Mouse (Mus musculus): ENCODE measurements at regions not wholly inside any gene's neighbourhood (a gene's known extent, or its start where the extent isn't known, plus 50 kb on each side); places are given as distances from the start of the nearest gene placed in this dataset.

- Histone ChIP-seq H3K9me3 (no peaks in the 10 kb centered on the region), H3K4me2 (no peak overlapping the region), H3K9ac (no peak overlapping the region), H3K27me3 (no peaks in the 10 kb centered on the region), H3K4me3 (no peak overlapping the region), H3K4me1 (replicated peaks) (peaks cover 37% of the 10 kb centered on the region), H3K36me3 (no peaks in the 10 kb centered on the region), H3K27ac (replicated peaks) (no peak overlapping the region)
- WGBS: 91% methylated on average over 5 of the region's 5 CpGs
- ATAC-seq (ENCODE audit: low read depth): no peak
Measured at GRCm38 (mm10) chr13:99095006-99095405, 89.6 kb upstream of the Zfp366 start.

GRCm38 (mm10) chr13:99094221-99094620 is 90.4 kb upstream of the Zfp366 start:
- Histone ChIP-seq H3K4me3 (no peak overlapping the region), H3K9ac (no peak overlapping the region), H3K4me1 (replicated peaks) (peaks cover 29% of the 10 kb centered on the region), H3K9me3 (no peaks in the 10 kb centered on the region), H3K4me2 (no peak overlapping the region), H3K36me3 (no peaks in the 10 kb centered on the region), H3K27me3 (no peaks in the 10 kb centered on the region), H3K27ac (replicated peaks) (peak overlapping the region; percentile 81; the same call in 1 of the 2 replicates)
- WGBS: 69% methylated on average over 5 of the region's 5 CpGs
- ATAC-seq (ENCODE audit: low read depth): no peak

- peak overlapping the region; percentile 81 for H3K27ac ChIP-seq (replicated peaks)
- peaks cover 29% of the 10 kb centered on the region for H3K4me1 ChIP-seq (replicated peaks)
- H3K27me3 ChIP-seq: no peaks in the 10 kb centered on the region
- H3K4me3 ChIP-seq: no peak overlapping the region
- peak; percentile 94 for ATAC-seq (ENCODE audit: low read depth)
- H3K9ac ChIP-seq: no peak overlapping the region
- H3K4me2 ChIP-seq: peak overlapping the region; percentile 34
- WGBS: 7% methylated on average over 9 of the region's 9 CpGs
- no peaks in the 10 kb centered on the region for H3K36me3 ChIP-seq
- no peaks in the 10 kb centered on the region for H3K9me3 ChIP-seq
Measured at GRCm38 (mm10) chr13:99093269-99093668, 91.4 kb upstream of the Zfp366 start.

DNA sequence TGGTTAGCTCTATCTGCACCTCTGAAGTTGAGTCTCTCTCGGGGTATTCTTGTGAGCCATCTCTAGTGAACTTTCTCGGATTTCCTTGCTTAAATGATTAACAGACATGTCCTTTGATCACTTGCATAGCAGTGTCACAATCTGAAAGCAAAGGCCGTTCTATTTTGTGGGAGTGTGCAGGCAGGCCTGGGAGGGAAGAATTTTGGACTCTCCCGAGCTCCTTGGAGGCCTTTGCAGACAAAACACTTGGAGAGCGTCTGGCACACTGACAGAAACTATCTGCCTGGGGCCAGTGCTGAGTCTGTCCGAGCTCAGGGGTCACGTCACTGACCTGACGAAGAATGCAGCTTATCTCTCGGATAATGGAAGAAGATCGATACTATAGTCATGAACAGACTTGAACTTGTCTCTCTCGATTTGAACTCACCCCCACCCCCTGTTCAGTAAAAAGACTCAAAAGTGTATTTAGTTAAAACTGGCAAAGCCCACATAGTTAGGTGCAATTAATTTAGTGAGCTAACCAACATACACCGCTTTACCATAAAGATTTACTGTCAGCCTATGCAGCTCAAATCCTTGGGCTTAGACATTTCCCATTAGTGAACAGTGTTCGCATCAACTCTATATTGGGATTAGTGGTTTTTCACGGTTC is 92.2 kb upstream of the Zfp366 start:
- Histone ChIP-seq H3K9me3 (no peaks in the 10 kb centered on the region), H3K4me1 (replicated peaks) (peaks cover 29% of the 10 kb centered on the region), H3K27ac (replicated peaks) (peak overlapping the region; percentile 81), H3K36me3 (no peaks in the 10 kb centered on the region), H3K4me2 (no peak overlapping the region), H3K4me3 (no peak overlapping the region), H3K27me3 (no peaks in the 10 kb centered on the region), H3K9ac (no peak overlapping the region)
- ATAC-seq (ENCODE audit: low read depth): peak; percentile 44; the same call in 1 of the 2 replicates
- WGBS: 36% methylated on average over 14 of the region's 14 CpGs

- Histone ChIP-seq H3K4me3 (no peak overlapping the region), H3K27ac (replicated peaks) (peak overlapping the region; percentile 81; the same call in 1 of the 2 replicates), H3K36me3 (no peaks in the 10 kb centered on the region), H3K9me3 (no peaks in the 10 kb centered on the region), H3K4me2 (no peak overlapping the region), H3K27me3 (no peaks in the 10 kb centered on the region), H3K9ac (no peak overlapping the region), H3K4me1 (replicated peaks) (peaks cover 29% of the 10 kb centered on the region)
- 67% methylated on average over 7 of the region's 7 CpGs for WGBS
- ATAC-seq (ENCODE audit: low read depth): no peak
Measured at GRCm38 (mm10) chr13:99091562-99092278, 92.9 kb upstream of the Zfp366 start.

- H3K9ac ChIP-seq: no peak overlapping the region
- 33% methylated on average over 3 of the region's 3 CpGs for WGBS
- no peak overlapping the region for H3K4me3 ChIP-seq
- no peak for ATAC-seq (ENCODE audit: low read depth)
- H3K27ac ChIP-seq (replicated peaks): no peak overlapping the region
- H3K9me3 ChIP-seq: no peaks in the 10 kb centered on the region
- no peaks in the 10 kb centered on the region for H3K27me3 ChIP-seq
- H3K4me2 ChIP-seq: no peak overlapping the region
- H3K36me3 ChIP-seq: no peaks in the 10 kb centered on the region
- peaks cover 29% of the 10 kb centered on the region for H3K4me1 ChIP-seq (replicated peaks)
Measured at GRCm38 (mm10) chr13:99090361-99090760, 94.3 kb upstream of the Zfp366 start.

DNA sequence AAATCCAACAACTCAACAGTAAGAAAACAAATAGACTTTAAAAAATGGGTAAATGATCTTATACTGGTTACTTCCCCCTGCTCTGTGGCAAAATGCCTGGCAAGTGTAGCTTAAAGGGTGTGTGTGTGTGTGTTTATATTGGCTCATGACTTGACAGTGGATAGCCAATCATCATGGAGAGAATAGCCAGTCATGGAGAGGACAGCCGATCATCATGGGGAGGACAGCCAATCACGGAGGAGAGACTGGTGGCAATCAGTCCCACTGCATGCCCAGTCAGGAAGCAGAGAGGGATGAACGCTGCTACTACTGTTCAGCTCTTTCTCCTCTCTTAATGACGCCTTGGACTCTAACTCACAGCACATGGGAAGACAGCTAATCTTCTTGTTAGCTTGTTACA is 96.3 kb upstream of the Zfp366 start:
- Histone ChIP-seq H3K9ac (no peak overlapping the region), H3K4me3 (no peak overlapping the region), H3K4me1 (replicated peaks) (peaks cover 19% of the 10 kb centered on the region), H3K27ac (replicated peaks) (no peak overlapping the region), H3K36me3 (no peaks in the 10 kb centered on the region), H3K9me3 (no peaks in the 10 kb centered on the region), H3K27me3 (no peaks in the 10 kb centered on the region), H3K4me2 (no peak overlapping the region)
- 83% methylated on average over 4 of the region's 4 CpGs for WGBS
- ATAC-seq (ENCODE audit: low read depth): no peak

DNA sequence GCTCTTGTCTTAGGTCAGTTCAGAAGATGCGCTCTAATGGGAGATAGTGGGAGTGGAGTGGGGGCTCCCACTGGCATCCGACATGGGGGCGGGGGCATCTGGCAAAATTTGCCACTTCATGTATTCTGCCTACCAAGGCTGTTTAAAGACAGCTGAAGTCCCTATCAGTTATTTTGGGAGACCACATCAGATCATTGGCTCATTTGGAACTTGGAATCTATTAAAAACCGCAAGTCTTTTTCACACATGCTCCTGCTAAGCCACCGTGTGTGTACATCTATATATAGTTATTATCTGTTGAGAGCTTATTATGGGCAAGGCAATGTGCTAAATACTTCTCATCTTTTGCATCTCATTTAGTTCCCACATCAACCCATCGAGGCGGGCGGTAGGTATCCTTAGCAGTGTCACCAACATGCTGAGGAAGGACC is 95.0 kb upstream of the 1700024P04Rik start:
- WGBS: 94% methylated on average over 8 of the region's 8 CpGs
- Histone ChIP-seq H3K4me2 (no peak overlapping the region), H3K36me3 (no peaks in the 10 kb centered on the region), H3K4me3 (no peak overlapping the region), H3K9ac (no peak overlapping the region), H3K9me3 (no peaks in the 10 kb centered on the region), H3K27me3 (no peaks in the 10 kb centered on the region), H3K4me1 (replicated peaks) (no peaks in the 10 kb centered on the region), H3K27ac (replicated peaks) (no peak overlapping the region)
- no peak for ATAC-seq (ENCODE audit: low read depth)

DNA sequence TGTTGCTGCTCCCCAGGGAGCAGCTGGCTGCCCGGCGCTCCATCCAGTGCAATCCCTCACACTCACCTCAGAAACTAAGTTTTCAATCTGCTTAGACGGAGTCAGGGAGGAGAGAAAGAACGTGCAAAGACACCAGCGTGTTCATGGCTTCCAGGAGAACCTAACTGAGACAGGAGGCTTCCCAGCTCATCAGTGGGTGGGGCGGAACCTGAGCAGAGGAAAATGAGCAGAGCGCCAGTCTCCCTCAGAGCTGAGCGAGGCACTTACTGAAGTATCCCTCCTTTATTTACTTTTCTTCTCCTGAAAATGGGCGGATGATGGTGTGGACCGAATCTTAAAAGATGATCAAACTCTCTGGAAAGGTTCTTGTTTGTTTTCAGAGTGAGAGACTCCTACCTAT is 94.3 kb upstream of the 1700024P04Rik start:
- WGBS: 87% methylated on average over 10 of the region's 10 CpGs
- no peak overlapping the region for H3K4me3 ChIP-seq
- no peak for ATAC-seq (ENCODE audit: low read depth)
- no peak overlapping the region for H3K27ac ChIP-seq (replicated peaks)
- no peaks in the 10 kb centered on the region for H3K9me3 ChIP-seq
- no peak overlapping the region for H3K4me2 ChIP-seq
- no peaks in the 10 kb centered on the region for H3K27me3 ChIP-seq
- no peak overlapping the region for H3K9ac ChIP-seq
- no peaks in the 10 kb centered on the region for H3K36me3 ChIP-seq
- H3K4me1 ChIP-seq (replicated peaks): no peaks in the 10 kb centered on the region

DNA sequence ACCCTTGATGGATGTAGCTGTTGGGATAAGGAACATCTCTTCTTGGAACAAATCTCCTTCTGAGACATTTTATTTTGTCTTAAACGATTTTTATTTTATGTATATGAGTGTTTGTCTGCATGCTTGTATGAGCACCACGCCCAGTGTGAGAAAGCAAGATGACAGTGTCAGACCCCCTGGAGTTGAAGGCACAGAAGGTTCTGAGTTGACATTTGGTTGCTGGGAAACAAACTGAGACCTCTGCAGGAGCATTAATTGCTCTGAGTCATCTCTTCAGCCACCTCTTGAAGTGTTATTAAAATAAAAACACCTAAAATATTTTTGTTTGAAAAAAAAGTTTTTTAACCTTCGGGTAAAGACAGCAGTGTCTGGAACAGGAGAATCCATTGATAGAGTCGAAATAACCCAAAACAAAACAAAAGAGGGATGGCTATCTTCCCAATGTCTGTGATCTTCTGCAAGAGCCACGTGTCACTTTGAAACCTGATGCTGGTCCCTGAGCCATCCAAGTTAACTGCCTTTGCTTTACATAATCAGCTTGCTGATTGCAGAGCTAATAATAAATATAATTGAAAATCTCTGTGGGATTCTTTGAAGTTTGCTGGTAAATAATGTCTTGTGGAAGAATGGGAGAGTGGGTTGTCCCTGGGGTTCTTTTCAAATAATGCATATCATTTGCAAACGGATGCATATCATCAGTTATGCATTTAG is 92.8 kb upstream of the 1700024P04Rik start:
- Histone ChIP-seq H3K36me3 (no peaks in the 10 kb centered on the region), H3K9me3 (no peaks in the 10 kb centered on the region), H3K27me3 (no peaks in the 10 kb centered on the region), H3K4me3 (no peak overlapping the region), H3K4me1 (replicated peaks) (peaks cover 13% of the 10 kb centered on the region), H3K9ac (no peak overlapping the region), H3K4me2 (no peak overlapping the region), H3K27ac (replicated peaks) (no peak overlapping the region)
- WGBS: 57% methylated on average over 6 of the region's 6 CpGs
- ATAC-seq (ENCODE audit: low read depth): no peak

DNA sequence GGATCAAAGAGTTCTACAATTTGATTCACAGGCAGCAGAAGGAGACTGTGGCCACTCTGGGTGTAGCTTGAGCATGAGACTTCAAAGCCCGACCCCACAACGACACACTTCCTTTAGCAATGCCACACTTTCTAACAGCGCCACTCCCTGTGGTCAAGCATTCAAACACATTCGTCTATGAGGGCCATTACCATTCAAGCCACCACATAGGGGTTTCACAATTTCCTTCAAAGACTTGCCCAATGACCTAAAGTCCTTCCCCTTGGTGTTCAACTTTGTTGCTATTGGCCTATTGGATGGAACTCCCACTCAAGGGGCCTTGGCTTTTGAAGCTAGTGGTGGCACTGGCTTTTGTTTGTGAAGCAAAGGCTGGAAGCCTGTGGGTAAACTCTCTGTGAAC is 91.1 kb upstream of the 1700024P04Rik start:
- Histone ChIP-seq H3K4me2 (no peak overlapping the region), H3K4me3 (no peak overlapping the region), H3K36me3 (no peaks in the 10 kb centered on the region), H3K9ac (no peak overlapping the region), H3K9me3 (no peaks in the 10 kb centered on the region), H3K27me3 (no peaks in the 10 kb centered on the region), H3K4me1 (replicated peaks) (peaks cover 24% of the 10 kb centered on the region), H3K27ac (replicated peaks) (no peak overlapping the region)
- no peak for ATAC-seq (ENCODE audit: low read depth)
- WGBS: 57% methylated on average over 4 of the region's 4 CpGs

DNA sequence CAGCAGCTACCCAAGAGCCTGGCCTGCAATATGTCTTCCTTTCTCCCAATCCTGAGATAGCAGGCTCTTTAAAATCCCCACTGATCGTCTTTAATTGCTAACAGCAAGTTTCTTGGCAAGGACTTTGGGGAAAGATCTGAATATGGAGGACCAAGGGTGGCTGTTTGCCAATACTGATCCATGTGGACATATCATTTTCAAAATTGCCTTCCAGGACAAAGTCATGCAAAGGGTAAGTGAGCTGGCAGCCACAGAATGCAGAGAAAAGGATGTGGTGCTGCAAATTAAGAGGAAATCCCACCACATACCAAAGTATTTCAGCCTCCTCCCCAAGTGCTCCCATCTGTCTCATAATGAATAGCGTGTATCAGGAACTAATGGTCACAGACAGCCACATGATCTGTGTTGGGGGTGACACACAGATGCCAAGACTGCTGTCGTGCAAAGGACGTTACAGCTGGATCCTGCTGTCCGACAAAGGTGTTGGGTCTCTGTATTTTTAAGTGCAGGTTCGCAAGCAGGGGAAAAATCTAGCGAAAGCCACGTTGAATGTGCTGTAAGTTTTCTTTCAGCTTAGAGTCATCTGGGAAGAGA is 87.6 kb upstream of the 1700024P04Rik start:
- Histone ChIP-seq H3K36me3 (no peaks in the 10 kb centered on the region), H3K4me3 (no peak overlapping the region), H3K4me2 (no peak overlapping the region), H3K27me3 (no peaks in the 10 kb centered on the region), H3K9ac (no peak overlapping the region), H3K4me1 (replicated peaks) (peaks cover 32% of the 10 kb centered on the region), H3K9me3 (no peaks in the 10 kb centered on the region), H3K27ac (replicated peaks) (peak overlapping the region; percentile 54; the same call in 1 of the 2 replicates)
- 75% methylated on average over 8 of the region's 8 CpGs for WGBS
- no peak for ATAC-seq (ENCODE audit: low read depth)

Measured in neural tube, embryonic 13.5 days (tissue).